Mouse (Mus musculus) cerebellum, adult 11 months (tissue): ENCODE data around the gene Gtf3a.
A peak's percentile ranks its signal among the peaks of the same experiment; 100 is the strongest.

ENCODE experiments used
- DNase-seq: peaks from one replicate; pipeline ENCODE4 v3.0.0; 2022

Gtf3a gene

GRCm38 (mm10) chr5:146983216-146983615, 34.8 kb downstream of the Gtf3a start:
- peak; percentile 53 for DNase-seq

- DNase-seq = no peak
Measured at GRCm38 (mm10) chr5:146985725-146986433, 37.4 kb downstream of the Gtf3a start.

GRCm38 (mm10) chr5:146987588-146987987, 39.1 kb downstream of the Gtf3a start:
- no peak for DNase-seq

- no peak for DNase-seq
Measured at GRCm38 (mm10) chr5:146989051-146989450, 40.6 kb downstream of the Gtf3a start.

- DNase-seq = no peak
Measured at GRCm38 (mm10) chr5:146993509-146993908, 45.1 kb downstream of the Gtf3a start.

GRCm38 (mm10) chr5:146994973-146995372, 46.5 kb downstream of the Gtf3a start:
- DNase-seq = no peak

GRCm38 (mm10) chr5:146996812-146997211, 48.4 kb downstream of the Gtf3a start:
- no peak for DNase-seq

- DNase-seq = no peak
Measured at GRCm38 (mm10) chr5:146998802-146999201, 50.3 kb downstream of the Gtf3a start.

- no peak for DNase-seq
Measured at GRCm38 (mm10) chr5:147001312-147001711, 52.9 kb downstream of the Gtf3a start.

- no peak for DNase-seq
Measured at GRCm38 (mm10) chr5:147003303-147003702, 54.8 kb downstream of the Gtf3a start.
